Mouse (Mus musculus): ENCODE data around the gene Polr3b. TPM values are rescaled to one million over a fixed set of nuclear protein-coding genes. Genes with fewer than 3 reads are reported as not detected.

The Polr3b gene
- total RNA-seq, 2 experiments from 2014 or later: 17.6 to 18.3 TPM

GRCm38 (mm10) chr10:84659281-84659680 lies 37.2 kb downstream of the Polr3b start:
- no peak for DNase-seq (ENCODE audit: low spot score in 2 of 2)

- no peak for DNase-seq (ENCODE audit: low spot score in 2 of 2)
Observed at GRCm38 (mm10) chr10:84662138-84662537, 40.0 kb downstream of the Polr3b start.

GRCm38 (mm10) chr10:84665713-84666260 lies 43.7 kb downstream of the Polr3b start:
- no peak for DNase-seq (ENCODE audit: low spot score in 2 of 2)

- DNase-seq (ENCODE audit: low spot score in 2 of 2): no peak
Observed at GRCm38 (mm10) chr10:84675653-84676052, 53.6 kb downstream of the Polr3b start.

GRCm38 (mm10) chr10:84676511-84676910 lies 54.4 kb downstream of the Polr3b start:
- no peak for DNase-seq (ENCODE audit: low spot score in 2 of 2)

- no peak for DNase-seq (ENCODE audit: low spot score in 2 of 2)
Observed at GRCm38 (mm10) chr10:84677871-84678270, 55.8 kb downstream of the Polr3b start.

- no peak for DNase-seq (ENCODE audit: low spot score in 2 of 2)
Observed at GRCm38 (mm10) chr10:84678441-84678840, 56.3 kb downstream of the Polr3b start.

- no peak for DNase-seq (ENCODE audit: low spot score in 2 of 2)
Observed at GRCm38 (mm10) chr10:84685444-84686121, 63.5 kb downstream of the Polr3b start.

- DNase-seq (ENCODE audit: low spot score in 2 of 2): no peak
Observed at GRCm38 (mm10) chr10:84686122-84686497, 64.0 kb downstream of the Polr3b start.

- DNase-seq (ENCODE audit: low spot score in 2 of 2): no peak
Observed at GRCm38 (mm10) chr10:84686705-84687104, 64.6 kb downstream of the Polr3b start.

- no peak for DNase-seq (ENCODE audit: low spot score in 2 of 2)
Observed at GRCm38 (mm10) chr10:84687736-84688135, 65.6 kb downstream of the Polr3b start.

- DNase-seq (ENCODE audit: low spot score in 2 of 2): no peak
Observed at GRCm38 (mm10) chr10:84689846-84690245, 67.8 kb downstream of the Polr3b start.

- DNase-seq (ENCODE audit: low spot score in 2 of 2): no peak
Observed at GRCm38 (mm10) chr10:84690818-84691217, 68.7 kb downstream of the Polr3b start.

- DNase-seq (ENCODE audit: low spot score in 2 of 2): no peak
Observed at GRCm38 (mm10) chr10:84691692-84692091, 69.6 kb downstream of the Polr3b start.

- DNase-seq (ENCODE audit: low spot score in 2 of 2): no peak
Observed at GRCm38 (mm10) chr10:84693841-84694638, 71.9 kb downstream of the Polr3b start.

GRCm38 (mm10) chr10:84700236-84700987 lies 78.3 kb downstream of the Polr3b start:
- DNase-seq (ENCODE audit: low spot score in 2 of 2): no peak

GRCm38 (mm10) chr10:84701110-84701509 lies 79.0 kb downstream of the Polr3b start:
- no peak for DNase-seq (ENCODE audit: low spot score in 2 of 2)

GRCm38 (mm10) chr10:84702115-84702514 lies 80.0 kb downstream of the Polr3b start:
- DNase-seq (ENCODE audit: low spot score in 2 of 2): no peak

GRCm38 (mm10) chr10:84704594-84704993 lies 82.5 kb downstream of the Polr3b start:
- DNase-seq (ENCODE audit: low spot score in 2 of 2): no peak

- no peak for DNase-seq (ENCODE audit: low spot score in 2 of 2)
Observed at GRCm38 (mm10) chr10:84705234-84705633, 83.1 kb downstream of the Polr3b start.

GRCm38 (mm10) chr10:84706543-84706942 lies 84.5 kb downstream of the Polr3b start:
- no peak for DNase-seq (ENCODE audit: low spot score in 2 of 2)

GRCm38 (mm10) chr10:84707226-84707625 lies 85.1 kb downstream of the Polr3b start:
- no peak for DNase-seq (ENCODE audit: low spot score in 2 of 2)

Measured in gastrocnemius, postnatal 4 days (tissue).